ENCODE assay signal across 23 mouse cellular contexts in the genomic region with DNA sequence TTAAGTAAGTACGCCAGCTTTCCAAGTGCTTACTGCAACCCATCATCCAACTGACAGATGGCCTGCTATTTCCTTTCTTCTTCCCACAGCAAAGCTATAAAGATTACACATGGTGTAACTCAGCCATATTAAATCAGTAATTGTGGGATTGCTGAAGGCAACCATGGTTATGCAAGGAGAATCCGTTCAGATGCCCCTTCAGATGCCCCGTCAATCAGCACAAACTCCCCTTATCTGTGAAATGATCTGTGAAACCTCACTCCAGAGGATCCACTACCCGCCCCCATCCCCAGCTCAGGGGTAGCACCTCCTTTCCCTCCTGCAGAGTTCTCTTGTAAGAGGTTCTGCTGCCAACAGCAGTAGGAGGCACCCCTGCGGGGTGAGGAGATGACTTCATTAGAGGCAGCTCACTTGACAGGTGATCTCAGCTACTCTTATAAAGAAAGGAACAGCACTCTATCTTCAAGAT. TPM values are rescaled to one million over a fixed set of nuclear protein-coding genes. Genes with fewer than 3 reads are reported as not detected.
DNase-seq lines count a peak whose midpoint lies in the region; ATAC-seq and TF ChIP-seq lines count a peak whose summit lies in the region.
"Had no signal": no experiment of that assay in that cellular context is flagged by ENCODE, and none has a peak within 500 bp of the region (broad histone marks: within the 10 kb centered on the region; RNA-seq: fewer than 3 reads in every experiment).

No protein-coding gene starts in this region.

- no peak overlapping the region for H3K9ac ChIP-seq in forebrain, embryonic 16.5 days (replicated peaks; ENCODE audit: low read depth, low read length)
- H3K9ac ChIP-seq in forebrain, embryonic 13.5 days = no peak overlapping the region
- no peak overlapping the region for H3K9ac ChIP-seq in neural tube, embryonic 13.5 days
- H3K9ac ChIP-seq in neural tube, embryonic 15.5 days (replicated peaks) = no peak overlapping the region
- no peak overlapping the region for H3K9ac ChIP-seq in liver, embryonic 12.5 days
- H3K9ac ChIP-seq: embryonic facial prominence, embryonic 15.5 days; limb, embryonic 13.5 days; liver, embryonic 15.5 days; midbrain, embryonic 12.5 days; neural tube, embryonic 12.5 days had no signal

- H3K27ac ChIP-seq in forebrain, embryonic 16.5 days (ENCODE audit: low read length) = 0 out of 2 replicates have a peak overlapping the region, but pooled peaks have one; percentile 3
- H3K27ac ChIP-seq in forebrain, embryonic 13.5 days = no peak overlapping the region; the same call in 1 of the 2 replicates
- H3K27ac ChIP-seq in layer of hippocampus, adult 2 months = peak overlapping the region; percentile 77
- 0 out of 2 replicates have a peak overlapping the region, but pooled peaks have one; percentile 38 for H3K27ac ChIP-seq in neural tube, embryonic 13.5 days (replicated peaks)
- H3K27ac ChIP-seq in neural tube, embryonic 15.5 days (replicated peaks) = no peak overlapping the region
- H3K27ac ChIP-seq in liver, embryonic 12.5 days = no peak overlapping the region
- H3K27ac ChIP-seq: embryonic facial prominence, embryonic 15.5 days; heart, embryonic 10.5 days; hindbrain, embryonic 10.5 days; limb, embryonic 13.5 days; liver, embryonic 15.5 days; midbrain, embryonic 12.5 days; neural tube, embryonic 12.5 days had no signal

- WGBS in forebrain, embryonic 16.5 days = 24% methylated on average over 5 of the region's 5 CpGs
- WGBS in forebrain, embryonic 13.5 days = 33% methylated on average over 5 of the region's 5 CpGs
- WGBS in neural tube, embryonic 13.5 days = 24% methylated on average over 5 of the region's 5 CpGs
- 25% methylated on average over 5 of the region's 5 CpGs for WGBS in neural tube, embryonic 15.5 days
- 13% methylated on average over 5 of the region's 5 CpGs for WGBS in liver, embryonic 12.5 days (ENCODE audit: insufficient replicate concordance)

- DNase-seq in layer of hippocampus, adult 2 months (ENCODE audit: low spot score in 2 of 2) = peak; percentile 28 to 55
- no peak for DNase-seq in layer of hippocampus, postnatal 10 days (ENCODE audit: low spot score in 2 of 2)
- DNase-seq in gonadal fat pad, adult 2 months (ENCODE audit: low read depth) = peak; percentile 66
- DNase-seq: adrenal gland, postnatal 36 days; cerebellum, adult 2 months; cerebellum, postnatal 36 days; gastrocnemius, postnatal 36 days; kidney, adult 11 months; thymus, postnatal 14 days had no signal

- ATAC-seq in forebrain, embryonic 16.5 days = no peak
- ATAC-seq in forebrain, embryonic 13.5 days = no peak
- no peak for ATAC-seq in neural tube, embryonic 13.5 days (ENCODE audit: low read depth)
- no peak for ATAC-seq in neural tube, embryonic 15.5 days (ENCODE audit: low FRiP score)
- no peak for ATAC-seq in liver, embryonic 12.5 days
- ATAC-seq: lung, postnatal 0 days had no signal

- H3K4me1 ChIP-seq in forebrain, embryonic 16.5 days (replicated peaks; ENCODE audit: control insufficient read depth, insufficient read depth, low read length) = peaks cover 14% of the 10 kb centered on the region
- peaks cover 23% of the 10 kb centered on the region for H3K4me1 ChIP-seq in forebrain, embryonic 13.5 days
- H3K4me1 ChIP-seq in neural tube, embryonic 13.5 days (replicated peaks) = peaks cover 38% of the 10 kb centered on the region
- H3K4me1 ChIP-seq in neural tube, embryonic 15.5 days = peaks cover 36% of the 10 kb centered on the region
- no peaks in the 10 kb centered on the region for H3K4me1 ChIP-seq in liver, embryonic 12.5 days

- H3K27me3 ChIP-seq in forebrain, embryonic 16.5 days (replicated peaks; ENCODE audit: control insufficient read depth, insufficient read depth, low read length) = peaks cover 27% of the 10 kb centered on the region
- H3K27me3 ChIP-seq in forebrain, embryonic 13.5 days = peaks cover 33% of the 10 kb centered on the region
- peaks cover 50% of the 10 kb centered on the region for H3K27me3 ChIP-seq in neural tube, embryonic 13.5 days
- H3K27me3 ChIP-seq in neural tube, embryonic 15.5 days (replicated peaks) = peaks cover 35% of the 10 kb centered on the region
- H3K27me3 ChIP-seq in liver, embryonic 12.5 days (replicated peaks) = peaks cover 59% of the 10 kb centered on the region

- no peaks in the 10 kb centered on the region for H3K9me3 ChIP-seq in forebrain, embryonic 16.5 days (ENCODE audit: control insufficient read depth, low read length)
- no peaks in the 10 kb centered on the region for H3K9me3 ChIP-seq in forebrain, embryonic 13.5 days (replicated peaks)
- H3K9me3 ChIP-seq in neural tube, embryonic 13.5 days = no peaks in the 10 kb centered on the region
- H3K9me3 ChIP-seq in neural tube, embryonic 15.5 days (replicated peaks) = no peaks in the 10 kb centered on the region
- H3K9me3 ChIP-seq in liver, embryonic 12.5 days (replicated peaks) = no peaks in the 10 kb centered on the region
- H3K9me3 ChIP-seq: embryonic facial prominence, embryonic 15.5 days; heart, embryonic 10.5 days; hindbrain, embryonic 10.5 days; limb, embryonic 13.5 days; liver, embryonic 15.5 days; midbrain, embryonic 12.5 days; neural tube, embryonic 12.5 days had no signal

- H3K36me3 ChIP-seq in forebrain, embryonic 16.5 days (ENCODE audit: control insufficient read depth, insufficient read depth) = no peaks in the 10 kb centered on the region
- H3K36me3 ChIP-seq in forebrain, embryonic 13.5 days (ENCODE audit: poor library complexity, severe bottlenecking) = no peaks in the 10 kb centered on the region
- no peaks in the 10 kb centered on the region for H3K36me3 ChIP-seq in neural tube, embryonic 13.5 days
- H3K36me3 ChIP-seq in neural tube, embryonic 15.5 days = no peaks in the 10 kb centered on the region
- no peaks in the 10 kb centered on the region for H3K36me3 ChIP-seq in liver, embryonic 12.5 days
- H3K36me3 ChIP-seq: embryonic facial prominence, embryonic 15.5 days; G1E; heart, embryonic 10.5 days; hindbrain, embryonic 10.5 days; limb, embryonic 13.5 days; liver, embryonic 15.5 days; midbrain, embryonic 12.5 days; neural tube, embryonic 12.5 days had no signal

- no peak overlapping the region for H3K4me2 ChIP-seq in forebrain, embryonic 16.5 days (ENCODE audit: low read length)
- no peak overlapping the region for H3K4me2 ChIP-seq in forebrain, embryonic 13.5 days
- no peak overlapping the region for H3K4me2 ChIP-seq in neural tube, embryonic 13.5 days
- no peak overlapping the region for H3K4me2 ChIP-seq in neural tube, embryonic 15.5 days
- H3K4me2 ChIP-seq in liver, embryonic 12.5 days = no peak overlapping the region
- H3K4me2 ChIP-seq: embryonic facial prominence, embryonic 15.5 days; limb, embryonic 13.5 days; liver, embryonic 15.5 days; midbrain, embryonic 12.5 days; neural tube, embryonic 12.5 days had no signal

- TF ChIP-seq CTCF in layer of hippocampus, adult 2 months (conservative IDR thresholded peaks at IDR 0.05) = no peak

- H3K4me3 ChIP-seq in forebrain, embryonic 16.5 days (replicated peaks; ENCODE audit: low read length) = no peak overlapping the region
- H3K4me3 ChIP-seq in forebrain, embryonic 13.5 days = no peak overlapping the region
- no peak overlapping the region for H3K4me3 ChIP-seq in layer of hippocampus, adult 2 months
- H3K4me3 ChIP-seq in neural tube, embryonic 13.5 days = no peak overlapping the region
- H3K4me3 ChIP-seq in neural tube, embryonic 15.5 days (replicated peaks) = no peak overlapping the region
- no peak overlapping the region for H3K4me3 ChIP-seq in liver, embryonic 12.5 days
- H3K4me3 ChIP-seq: embryonic facial prominence, embryonic 15.5 days; heart, embryonic 10.5 days; hindbrain, embryonic 10.5 days; limb, embryonic 13.5 days; liver, embryonic 15.5 days; midbrain, embryonic 12.5 days; neural tube, embryonic 12.5 days had no signal

RNA-seq across cellular contexts. Expression of a gene that starts 3.0 kb away (rescaled TPM):
- polyA plus RNA-seq in forebrain, embryonic 16.5 days (2015; fragmentation: Nextera tagmentation; extraction: Ambion mirVana) = 1.1 and 1.3 TPM in 2 replicates
- 0.88 and 0.91 TPM in 2 replicates for polyA plus RNA-seq in forebrain, embryonic 13.5 days (2015; fragmentation: Nextera tagmentation; extraction: Ambion mirVana)
- total RNA-seq in layer of hippocampus, adult 2 months (2021) = 10 to 100 TPM; 21.8 to 24.7 TPM
- total RNA-seq in layer of hippocampus, postnatal 10 days (2021) = 10 to 100 TPM; 18.5 to 18.9 TPM
- polyA plus RNA-seq in neural tube, embryonic 13.5 days (2015; fragmentation: Nextera tagmentation; extraction: Ambion mirVana) = 1.2 and 1.7 TPM in 2 replicates
- 3.7 and 9.1 TPM in 2 replicates for polyA plus RNA-seq in neural tube, embryonic 15.5 days (2015; fragmentation: Nextera tagmentation; extraction: Ambion mirVana)
- 17.7 and 20.7 TPM in 2 replicates for polyA plus RNA-seq in gonadal fat pad, adult 2 months (2012; rRNA removed)
- polyA plus RNA-seq in liver, embryonic 12.5 days (2016; fragmentation: Nextera tagmentation; extraction: Ambion mirVana) = 0.85 and 1.4 TPM in 2 replicates
- total RNA-seq: G1E had no signal
- polyA plus RNA-seq: G1E had no signal

Comparison
In these comparisons a context has a peak if more than half of its experiments do, and no peak if none do; other contexts are left out.
1. H3K27ac ChIP-seq: peak in forebrain, embryonic 16.5 days (single experiment), layer of hippocampus, adult 2 months (single experiment) and neural tube, embryonic 13.5 days (single experiment); none in forebrain, embryonic 13.5 days (single experiment), neural tube, embryonic 15.5 days (single experiment) and liver, embryonic 12.5 days (single experiment).
2. DNase-seq: peak in layer of hippocampus, adult 2 months (2 of 2) and gonadal fat pad, adult 2 months (single experiment); none in layer of hippocampus, postnatal 10 days (0 of 2).